Mouse (Mus musculus) midbrain, embryonic 16.5 days (tissue): ENCODE data around the gene Tmem184b. TPM values are rescaled to one million over a fixed set of nuclear protein-coding genes. Genes with fewer than 3 reads are reported as not detected.

Experiments
- ATAC-seq: fragments of 200-750 bp; cut with Nextera tagmentation; 2 replicates; pipeline ENCODE4 v1.8.0; 2017; ENCODE audit warnings: moderate TSS enrichment
- H3K27ac ChIP-seq: fragments of 300-500 bp; sonication (generic); 2 replicates; pipeline ENCODE4 v1.5.1; 2014; ENCODE audit warnings: mild to moderate bottlenecking, low read length, mixed read lengths
- H3K27me3 ChIP-seq: fragments of 300-500 bp; sonication (generic); 2 replicates; pipeline ENCODE4 v1.6.1; 2014; ENCODE audit warnings: low read depth, low read length, mixed read lengths; ENCODE audit not compliant: control insufficient read depth, insufficient read depth
- H3K36me3 ChIP-seq: fragments of 300-500 bp; sonication (generic); 2 replicates; pipeline ENCODE4 v1.6.1; 2014; ENCODE audit warnings: mild to moderate bottlenecking, low read length, moderate library complexity, mixed read lengths; ENCODE audit not compliant: control insufficient read depth, insufficient read depth
- H3K4me1 ChIP-seq: fragments of 300-500 bp; sonication (generic); 2 replicates; pipeline ENCODE4 v1.6.1; 2014; ENCODE audit warnings: mild to moderate bottlenecking, low read length, mixed read lengths; ENCODE audit not compliant: control insufficient read depth, insufficient read depth
- H3K4me2 ChIP-seq: fragments of 300-500 bp; sonication (generic); 2 replicates; pipeline ENCODE4 v1.6.1; 2014; ENCODE audit warnings: mild to moderate bottlenecking, low read length, mixed read lengths
- H3K4me3 ChIP-seq: fragments of 300-500 bp; sonication (generic); 2 replicates; pipeline ENCODE4 v1.5.1; 2014; ENCODE audit warnings: low read depth, mild to moderate bottlenecking, low read length, moderate library complexity, mixed read lengths
- H3K9ac ChIP-seq: fragments of 300-500 bp; sonication (generic); 2 replicates; pipeline ENCODE4 v1.6.1; 2014; ENCODE audit warnings: low read depth, low read length, mixed read lengths
- H3K9me3 ChIP-seq: fragments of 300-500 bp; sonication (generic); replicated peaks from 2 replicates; pipeline ENCODE4 v1.6.1; 2014; ENCODE audit warnings: mild to moderate bottlenecking, low read length, mixed read lengths; ENCODE audit not compliant: control insufficient read depth, poor library complexity, severe bottlenecking
- WGBS: fragments of 180-500 bp; shearing (Covaris S2); extraction: QIAGEN DNeasy Blood & Tissue Kit; methylation state at CpG from one replicate; pipeline ENCODE4 v1.1.7; 2014; 5-methylcytosine and 5-hydroxymethylcytosine counted together
- polyA plus RNA-seq: library from polyadenylated mRNA; unstranded; fragments of >200 nt; fragmentation: Nextera tagmentation; extraction: Ambion mirVana; gene quantifications from 2 replicates; pipeline ENCODE4 v1.2.1, GENCODE M21; 2015

Gene Tmem184b
- polyA plus RNA-seq, 1 experiment from 2014 or later = 42.5 TPM

DNA sequence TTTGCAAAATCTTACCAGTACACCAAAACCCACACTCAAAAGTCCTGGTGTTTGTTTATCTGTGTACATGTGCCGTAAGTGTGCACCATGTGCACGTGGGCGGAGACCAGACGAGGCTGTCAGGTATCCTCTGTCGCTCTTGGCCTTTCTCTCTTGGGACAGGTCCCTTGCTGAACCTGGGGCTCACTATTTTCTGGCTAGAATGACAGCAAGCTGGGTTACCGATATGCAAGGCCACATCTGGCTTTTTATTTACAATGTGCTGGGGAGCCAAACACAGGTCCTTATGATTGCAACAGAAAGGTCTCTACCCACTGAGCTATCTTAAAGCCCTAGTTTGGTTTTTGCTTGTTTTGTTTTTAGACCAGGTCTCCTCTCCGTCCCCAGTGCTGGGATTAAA is 15.8 kb downstream of the Tmem184b start:
- Histone ChIP-seq H3K27me3 (no peaks in the 10 kb centered on the region), H3K4me2 (no peak overlapping the region), H3K4me1 (peaks cover 7% of the 10 kb centered on the region; the same call in 1 of the 2 replicates), H3K36me3 (no peaks in the 10 kb centered on the region), H3K4me3 (no peak overlapping the region), H3K27ac (no peak overlapping the region), H3K9me3 (no peaks in the 10 kb centered on the region), H3K9ac (no peak overlapping the region)
- WGBS = 90% methylated on average over 7 of the region's 7 CpGs
- no peak for ATAC-seq

- Histone ChIP-seq H3K9ac (no peak overlapping the region), H3K27ac (no peak overlapping the region), H3K4me1 (peaks cover 5% of the 10 kb centered on the region; the same call in 1 of the 2 replicates), H3K36me3 (no peaks in the 10 kb centered on the region), H3K4me2 (no peak overlapping the region), H3K4me3 (no peak overlapping the region), H3K9me3 (no peaks in the 10 kb centered on the region), H3K27me3 (no peaks in the 10 kb centered on the region)
- WGBS = 65% methylated on average over 6 of the region's 6 CpGs
- ATAC-seq = no peak
Observed at GRCm38 (mm10) chr15:79387081-79387480, 16.3 kb downstream of the Tmem184b start.

DNA sequence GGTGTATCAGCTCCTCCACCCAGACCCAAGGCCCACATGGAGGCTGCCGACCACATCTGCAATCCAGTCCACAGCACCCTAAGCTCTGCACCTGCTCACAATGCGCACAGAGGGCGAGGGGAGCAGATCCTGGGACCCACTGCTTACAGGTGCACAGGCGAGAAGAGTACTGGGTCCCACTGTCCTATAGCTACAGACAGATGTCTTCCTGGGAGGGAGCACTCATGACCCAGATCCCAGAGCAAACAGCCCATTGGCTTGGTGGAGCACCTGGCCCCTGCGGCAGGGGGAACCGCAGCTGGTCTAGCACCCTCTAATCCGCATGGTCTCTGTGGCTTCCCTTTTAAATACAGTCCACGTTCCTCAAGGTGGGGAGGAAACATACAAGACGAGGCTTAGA is 21.7 kb downstream of the Tmem184b start:
- no peak overlapping the region for H3K27ac ChIP-seq
- H3K4me1 ChIP-seq = no peaks in the 10 kb centered on the region; the same call in 1 of the 2 replicates
- ATAC-seq = no peak
- no peaks in the 10 kb centered on the region for H3K27me3 ChIP-seq
- no peaks in the 10 kb centered on the region for H3K9me3 ChIP-seq
- H3K4me2 ChIP-seq = no peak overlapping the region
- WGBS = 87% methylated on average over 9 of the region's 9 CpGs
- H3K36me3 ChIP-seq = peaks cover 10% of the 10 kb centered on the region
- no peak overlapping the region for H3K9ac ChIP-seq
- no peak overlapping the region for H3K4me3 ChIP-seq

DNA sequence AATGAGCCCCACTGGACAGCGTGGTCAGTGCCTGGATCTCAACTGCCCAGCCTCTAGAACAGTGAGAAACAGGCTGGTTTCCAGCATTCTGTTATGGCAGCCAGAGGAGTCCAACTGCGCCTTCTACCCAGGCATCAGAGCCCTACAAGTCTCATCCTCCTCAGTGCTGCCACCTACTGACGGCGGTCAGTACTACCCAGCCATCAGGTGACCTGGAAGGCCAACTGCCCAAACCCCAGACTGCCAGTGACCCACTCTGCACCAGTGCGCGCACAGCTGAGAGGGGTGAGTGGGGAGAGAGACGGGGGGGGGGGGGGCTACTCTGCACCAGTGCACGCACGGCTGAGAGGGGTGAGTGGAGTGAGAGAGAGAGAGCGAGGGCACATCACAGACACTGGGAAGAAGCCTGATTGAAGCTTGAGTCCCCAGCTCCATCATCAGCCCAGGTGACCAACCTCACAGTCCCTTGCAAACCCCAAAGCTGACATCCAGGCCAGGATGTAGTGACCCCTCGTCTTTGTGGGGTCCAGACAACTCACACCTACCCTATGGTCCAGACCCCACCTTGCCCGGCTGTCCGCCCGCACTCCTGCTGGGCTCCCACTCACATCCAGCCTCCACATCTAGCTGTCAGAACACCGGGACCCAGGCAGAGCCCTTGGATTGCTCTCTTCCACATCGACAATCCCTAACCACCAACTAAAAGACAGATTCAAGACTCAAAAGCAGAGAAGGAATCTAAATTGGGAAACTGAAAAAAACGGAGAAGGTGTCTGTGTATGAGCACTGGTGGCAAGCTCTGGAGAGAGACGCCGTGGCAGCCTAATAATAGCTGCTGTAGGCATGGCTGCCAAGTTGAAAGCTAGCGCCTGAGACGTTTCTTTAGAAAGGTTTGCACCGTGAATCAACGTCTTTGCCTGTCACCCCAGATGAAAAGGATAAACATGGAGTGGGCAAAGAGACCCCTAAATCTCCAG is 22.6 kb downstream of the Tmem184b start:
- no peak overlapping the region for H3K4me3 ChIP-seq
- H3K9me3 ChIP-seq = no peaks in the 10 kb centered on the region
- peaks cover 17% of the 10 kb centered on the region for H3K36me3 ChIP-seq
- H3K4me2 ChIP-seq = no peak overlapping the region
- H3K27me3 ChIP-seq = no peaks in the 10 kb centered on the region
- 44% methylated on average over 23 of the region's 23 CpGs for WGBS
- ATAC-seq = no peak
- no peak overlapping the region for H3K9ac ChIP-seq
- H3K27ac ChIP-seq = peak overlapping the region; percentile 38; the same call in 1 of the 2 replicates
- H3K4me1 ChIP-seq = no peaks in the 10 kb centered on the region; the same call in 1 of the 2 replicates

DNA sequence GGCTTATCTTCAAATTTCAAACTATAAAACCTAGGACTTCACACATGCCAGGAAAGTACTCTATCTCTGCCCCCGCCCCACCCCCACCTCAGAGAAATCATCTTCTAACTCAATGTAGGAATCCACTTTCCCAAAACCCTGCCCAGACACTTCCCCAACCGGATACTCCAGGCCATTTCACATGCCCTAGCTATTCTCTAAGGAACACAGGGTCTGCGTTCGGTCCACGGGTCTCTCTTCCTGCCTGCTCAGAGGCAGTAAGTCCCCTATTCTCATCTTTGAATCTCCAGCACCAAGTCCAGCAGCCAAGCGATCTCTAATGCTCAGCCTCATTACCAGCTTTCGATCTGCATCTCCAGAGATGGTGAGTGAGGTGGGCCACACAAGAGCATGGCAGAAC is 23.7 kb downstream of the Tmem184b start:
- Histone ChIP-seq H3K27ac (no peak overlapping the region), H3K36me3 (peaks cover 17% of the 10 kb centered on the region), H3K9ac (no peak overlapping the region), H3K4me1 (no peaks in the 10 kb centered on the region; the same call in 1 of the 2 replicates), H3K27me3 (no peaks in the 10 kb centered on the region), H3K4me3 (no peak overlapping the region), H3K9me3 (no peaks in the 10 kb centered on the region), H3K4me2 (no peak overlapping the region)
- 89% methylated on average over 7 of the region's 7 CpGs for WGBS
- ATAC-seq = no peak

- no peak for ATAC-seq
- no peak overlapping the region for H3K4me3 ChIP-seq
- no peaks in the 10 kb centered on the region for H3K27me3 ChIP-seq
- H3K4me2 ChIP-seq = no peak overlapping the region
- WGBS = 91% methylated on average over 10 of the region's 10 CpGs
- no peak overlapping the region for H3K9ac ChIP-seq
- no peaks in the 10 kb centered on the region; the same call in 1 of the 2 replicates for H3K4me1 ChIP-seq
- H3K36me3 ChIP-seq = peaks cover 17% of the 10 kb centered on the region
- no peaks in the 10 kb centered on the region for H3K9me3 ChIP-seq
- H3K27ac ChIP-seq = no peak overlapping the region
Observed at GRCm38 (mm10) chr15:79378608-79379007, 24.8 kb downstream of the Tmem184b start.

- peaks cover 17% of the 10 kb centered on the region for H3K36me3 ChIP-seq
- H3K4me2 ChIP-seq = no peak overlapping the region
- H3K4me3 ChIP-seq = no peak overlapping the region
- H3K27me3 ChIP-seq = no peaks in the 10 kb centered on the region
- ATAC-seq = no peak
- H3K9ac ChIP-seq = no peak overlapping the region
- 87% methylated on average over 6 of the region's 6 CpGs for WGBS
- no peaks in the 10 kb centered on the region for H3K9me3 ChIP-seq
- H3K27ac ChIP-seq = no peak overlapping the region
- H3K4me1 ChIP-seq = no peaks in the 10 kb centered on the region; the same call in 1 of the 2 replicates
Observed at GRCm38 (mm10) chr15:79377681-79378080, 25.7 kb downstream of the Tmem184b start.

DNA sequence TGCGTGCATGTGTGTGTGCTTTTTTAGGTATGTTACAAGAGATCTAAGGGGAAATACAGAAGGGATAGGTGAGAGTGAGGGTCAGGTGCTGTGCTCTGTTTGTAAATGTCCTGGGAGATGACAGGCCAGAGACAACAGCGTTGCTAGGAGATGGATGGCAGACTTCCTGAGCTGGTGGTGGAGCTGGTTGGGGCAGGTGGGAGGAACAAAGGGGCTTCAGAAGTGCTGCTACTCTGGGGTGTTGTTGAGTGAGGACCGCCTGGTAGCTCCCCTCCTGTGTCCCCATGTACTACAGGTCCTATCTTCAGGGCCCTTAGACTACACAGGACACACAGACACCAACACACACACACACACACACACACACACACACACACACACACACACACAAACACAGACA is 28.6 kb downstream of the Tmem184b start:
- no peaks in the 10 kb centered on the region; the same call in 1 of the 2 replicates for H3K4me1 ChIP-seq
- H3K27me3 ChIP-seq = no peaks in the 10 kb centered on the region
- no peak overlapping the region for H3K9ac ChIP-seq
- H3K9me3 ChIP-seq = no peaks in the 10 kb centered on the region
- H3K36me3 ChIP-seq = peaks cover 19% of the 10 kb centered on the region
- H3K4me2 ChIP-seq = no peak overlapping the region
- H3K27ac ChIP-seq = peak overlapping the region; percentile 47
- H3K4me3 ChIP-seq = no peak overlapping the region
- WGBS = 44% methylated on average over 3 of the region's 3 CpGs
- ATAC-seq = no peak

DNA sequence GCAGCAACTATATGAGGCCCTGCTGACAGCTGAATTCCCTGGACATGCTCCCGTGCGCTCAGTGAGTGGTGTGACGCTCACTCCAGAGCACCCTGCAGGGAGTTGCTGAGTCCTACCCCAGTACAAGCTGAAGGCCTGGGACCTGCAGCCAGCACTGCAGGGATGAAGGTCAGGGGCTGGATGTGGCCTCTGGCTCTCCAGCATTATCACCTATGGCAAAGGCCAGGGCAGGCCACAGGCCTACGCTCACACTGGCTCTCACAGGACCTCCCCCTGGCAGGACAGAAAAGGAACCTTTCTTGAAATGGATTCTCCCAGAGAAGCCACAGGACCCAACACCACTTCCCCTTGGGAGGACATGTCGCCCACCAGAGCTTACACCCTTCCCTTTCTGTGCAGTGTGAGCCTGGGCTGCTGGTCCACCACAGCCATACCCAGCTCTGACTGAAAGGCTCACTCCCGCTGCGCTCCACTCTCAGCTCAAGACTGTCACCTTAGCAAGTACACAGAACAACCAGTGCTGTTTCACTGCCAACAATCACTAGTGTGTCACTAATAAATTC is 33.0 kb downstream of the Tmem184b start:
- Histone ChIP-seq H3K4me1 (no peaks in the 10 kb centered on the region; the same call in 1 of the 2 replicates), H3K36me3 (peaks cover 22% of the 10 kb centered on the region), H3K9ac (no peak overlapping the region), H3K9me3 (no peaks in the 10 kb centered on the region), H3K4me3 (no peak overlapping the region), H3K4me2 (no peak overlapping the region), H3K27ac (no peak overlapping the region), H3K27me3 (no peaks in the 10 kb centered on the region)
- WGBS = 77% methylated on average over 7 of the region's 7 CpGs
- no peak for ATAC-seq
